Mouse (Mus musculus): ENCODE data around the gene Lbx2.

- no peak for TF ChIP-seq POLR2A (IDR thresholded peaks at IDR 0.05; ENCODE audit: borderline replicate concordance, low read depth, low read length)
- TF ChIP-seq CTCF (IDR thresholded peaks at IDR 0.05; ENCODE audit: low read depth, low read length): no peak
Observed at GRCm38 (mm10) chr6:83080210-83080609, 6.0 kb upstream of the Lbx2 start.

Measured in bone marrow macrophage, adult 2 months (primary cell).